Mouse (Mus musculus) midbrain, embryonic 10.5 days (tissue): ENCODE results near the gene Ppm1j. TPM values are rescaled to one million over a fixed set of nuclear protein-coding genes. Genes with fewer than 3 reads are reported as not detected.
"Not testable (repeated sequence)": the region's sequence is repeated elsewhere in the genome, so short reads cannot be mapped to it uniquely, and the experiment has no call there.

ENCODE experiments used
- DNase-seq: peaks from one replicate; pipeline ENCODE4 v3.0.0-alpha.2; 2017; ENCODE audit warnings: low spot score
- H3K27ac ChIP-seq: fragments of 300-500 bp; sonication (generic); replicated peaks from 2 replicates; pipeline ENCODE4 v1.5.1; 2016; ENCODE audit warnings: mild to moderate bottlenecking
- H3K27me3 ChIP-seq: fragments of 300-500 bp; sonication (generic); 2 replicates; pipeline ENCODE4 v1.6.1; 2016; ENCODE audit warnings: low read depth, mild to moderate bottlenecking; ENCODE audit not compliant: poor library complexity, severe bottlenecking
- H3K36me3 ChIP-seq: fragments of 300-500 bp; sonication (generic); 2 replicates; pipeline ENCODE4 v1.6.1; 2016; ENCODE audit warnings: mild to moderate bottlenecking, moderate library complexity
- H3K4me1 ChIP-seq: fragments of 300-500 bp; sonication (generic); 2 replicates; pipeline ENCODE4 v1.6.1; 2016
- H3K4me3 ChIP-seq: fragments of 300-500 bp; sonication (generic); 2 replicates; pipeline ENCODE4 v1.5.1; 2016; ENCODE audit warnings: mild to moderate bottlenecking, moderate library complexity
- H3K9me3 ChIP-seq: fragments of 300-500 bp; sonication (generic); replicated peaks from 2 replicates; pipeline ENCODE4 v1.6.1; 2016; ENCODE audit warnings: mild to moderate bottlenecking
- WGBS: fragments of 180-500 bp; shearing (Covaris S2); methylation state at CpG from one replicate; pipeline ENCODE4 v1.1.7; 2016; 5-methylcytosine and 5-hydroxymethylcytosine counted together
- polyA plus RNA-seq: library from polyadenylated mRNA; unstranded; fragments of >200 nt; fragmentation: Nextera tagmentation; extraction: Ambion mirVana; gene quantifications from 2 replicates; pipeline ENCODE4 v1.2.1, GENCODE M21; 2016

Gene Ppm1j
- polyA plus RNA-seq, 1 experiment from 2014 or later = 1.2 TPM

GRCm38 (mm10) chr3:104800681-104801080 lies 19.8 kb downstream of the Ppm1j start:
- no peak overlapping the region for H3K4me3 ChIP-seq
- no peaks in the 10 kb centered on the region for H3K9me3 ChIP-seq
- peaks cover 4% of the 10 kb centered on the region for H3K4me1 ChIP-seq
- DNase-seq = no peak
- no peaks in the 10 kb centered on the region for H3K27me3 ChIP-seq
- 96% methylated on average over 11 of the region's 11 CpGs for WGBS
- H3K36me3 ChIP-seq = peaks cover 28% of the 10 kb centered on the region
- no peak overlapping the region for H3K27ac ChIP-seq

GRCm38 (mm10) chr3:104801481-104801880 lies 20.6 kb downstream of the Ppm1j start:
- Histone ChIP-seq H3K4me1 (no peaks in the 10 kb centered on the region), H3K27me3 (no peaks in the 10 kb centered on the region), H3K9me3 (no peaks in the 10 kb centered on the region), H3K4me3 (no peak overlapping the region), H3K27ac (no peak overlapping the region), H3K36me3 (peaks cover 21% of the 10 kb centered on the region)
- DNase-seq = no peak
- WGBS = 87% methylated on average over 6 of the region's 6 CpGs

GRCm38 (mm10) chr3:104804312-104804711 lies 23.5 kb downstream of the Ppm1j start:
- DNase-seq = no peak
- H3K27ac ChIP-seq = no peak overlapping the region
- peaks cover 15% of the 10 kb centered on the region for H3K36me3 ChIP-seq
- no peaks in the 10 kb centered on the region for H3K4me1 ChIP-seq
- 90% methylated on average over 10 of the region's 10 CpGs for WGBS
- no peak overlapping the region for H3K4me3 ChIP-seq
- H3K27me3 ChIP-seq = no peaks in the 10 kb centered on the region
- H3K9me3 ChIP-seq = no peaks in the 10 kb centered on the region

- Histone ChIP-seq H3K36me3 (peaks cover 9% of the 10 kb centered on the region; the same call in 1 of the 2 replicates), H3K9me3 (no peaks in the 10 kb centered on the region), H3K27me3 (no peaks in the 10 kb centered on the region), H3K4me1 (no peaks in the 10 kb centered on the region), H3K4me3 (no peak overlapping the region), H3K27ac (no peak overlapping the region)
- no peak for DNase-seq
- 90% methylated on average over 9 of the region's 9 CpGs for WGBS
Measured at GRCm38 (mm10) chr3:104805539-104805938, 24.7 kb downstream of the Ppm1j start.

- H3K4me1 ChIP-seq = no peaks in the 10 kb centered on the region
- no peaks in the 10 kb centered on the region for H3K36me3 ChIP-seq
- no peak for DNase-seq
- no peaks in the 10 kb centered on the region for H3K9me3 ChIP-seq
- peaks cover 3% of the 10 kb centered on the region; the same call in 1 of the 2 replicates for H3K27me3 ChIP-seq
- H3K27ac ChIP-seq = no peak overlapping the region
- H3K4me3 ChIP-seq = no peak overlapping the region
- WGBS = 12% methylated on average over 3 of the region's 3 CpGs
Measured at GRCm38 (mm10) chr3:104811752-104812151, 30.9 kb downstream of the Ppm1j start.

GRCm38 (mm10) chr3:104812254-104812653 lies 31.4 kb downstream of the Ppm1j start:
- H3K36me3 ChIP-seq = no peaks in the 10 kb centered on the region
- no peak for DNase-seq
- H3K9me3 ChIP-seq = no peaks in the 10 kb centered on the region
- WGBS = 85% methylated on average over 4 of the region's 4 CpGs
- no peak overlapping the region for H3K4me3 ChIP-seq
- peaks cover 4% of the 10 kb centered on the region for H3K4me1 ChIP-seq
- peaks cover 6% of the 10 kb centered on the region; the same call in 1 of the 2 replicates for H3K27me3 ChIP-seq
- H3K27ac ChIP-seq = no peak overlapping the region

- 95% methylated on average over 7 of the region's 7 CpGs for WGBS
- peaks cover 10% of the 10 kb centered on the region for H3K4me1 ChIP-seq
- not testable (repeated sequence) for DNase-seq, H3K9me3 ChIP-seq, H3K4me3 ChIP-seq, H3K27ac ChIP-seq, H3K27me3 ChIP-seq, H3K36me3 ChIP-seq
Measured at GRCm38 (mm10) chr3:104813227-104813626, 32.4 kb downstream of the Ppm1j start.

GRCm38 (mm10) chr3:104814746-104815145 lies 33.9 kb downstream of the Ppm1j start:
- Histone ChIP-seq H3K4me1 (peaks cover 20% of the 10 kb centered on the region), H3K36me3 (no peaks in the 10 kb centered on the region), H3K4me3 (no peak overlapping the region), H3K27ac (no peak overlapping the region), H3K9me3 (no peaks in the 10 kb centered on the region), H3K27me3 (peaks cover 6% of the 10 kb centered on the region; the same call in 1 of the 2 replicates)
- WGBS = 90% methylated on average over 1 of the region's 1 CpGs
- DNase-seq = no peak

GRCm38 (mm10) chr3:104815346-104815745 lies 34.5 kb downstream of the Ppm1j start:
- 79% methylated on average over 2 of the region's 2 CpGs for WGBS
- no peak for DNase-seq
- peaks cover 20% of the 10 kb centered on the region for H3K4me1 ChIP-seq
- no peaks in the 10 kb centered on the region for H3K9me3 ChIP-seq
- no peak overlapping the region for H3K27ac ChIP-seq
- H3K27me3 ChIP-seq = peaks cover 6% of the 10 kb centered on the region; the same call in 1 of the 2 replicates
- H3K4me3 ChIP-seq = no peak overlapping the region
- 0 out of 2 replicates have a peak, but pooled peaks cover under 1% of the 10 kb centered on the region for H3K36me3 ChIP-seq

- Histone ChIP-seq H3K36me3 (peaks cover 7% of the 10 kb centered on the region; the same call in 1 of the 2 replicates), H3K4me3 (no peak overlapping the region), H3K4me1 (peaks cover 20% of the 10 kb centered on the region), H3K27me3 (peaks cover 6% of the 10 kb centered on the region; the same call in 1 of the 2 replicates), H3K27ac (no peak overlapping the region), H3K9me3 (no peaks in the 10 kb centered on the region)
- DNase-seq = no peak
- 93% methylated on average over 7 of the region's 7 CpGs for WGBS
Measured at GRCm38 (mm10) chr3:104816130-104816529, 35.3 kb downstream of the Ppm1j start.

GRCm38 (mm10) chr3:104817481-104817990 lies 36.7 kb downstream of the Ppm1j start:
- WGBS = under 1% methylated on average over 46 of the region's 46 CpGs

GRCm38 (mm10) chr3:104817991-104818748 lies 37.3 kb downstream of the Ppm1j start, which contains the start of gene Mov10:
Gene Mov10, minus strand, starts transcription at chr3:104818563.
- peak within 1 kb of the TSS; percentile 67 for H3K4me3 ChIP-seq
- peak; percentile 73 for DNase-seq
- H3K27ac ChIP-seq = peak within 1 kb of the TSS; percentile 86
- peaks cover 20% of the 10 kb centered on the region for H3K4me1 ChIP-seq
- no peaks in the 10 kb centered on the region for H3K9me3 ChIP-seq
- under 1% methylated on average over 40 of the region's 40 CpGs for WGBS
- H3K27me3 ChIP-seq = peaks cover 6% of the 10 kb centered on the region; the same call in 1 of the 2 replicates
- H3K36me3 ChIP-seq = peaks cover 21% of the 10 kb centered on the region

More at GRCm38 (mm10) chr3:104817481-104817990, 36.7 kb downstream of the Ppm1j start:
- Histone ChIP-seq H3K9me3 (no peaks in the 10 kb centered on the region), H3K4me1 (peaks cover 20% of the 10 kb centered on the region), H3K27me3 (peaks cover 6% of the 10 kb centered on the region; the same call in 1 of the 2 replicates), H3K27ac (peak overlapping the region; percentile 86), H3K4me3 (peak overlapping the region; percentile 67), H3K36me3 (peaks cover 19% of the 10 kb centered on the region)
- DNase-seq = peak; percentile 52

- Histone ChIP-seq H3K36me3 (peaks cover 21% of the 10 kb centered on the region), H3K4me3 (peak overlapping the region; percentile 67), H3K4me1 (peaks cover 20% of the 10 kb centered on the region), H3K27me3 (peaks cover 6% of the 10 kb centered on the region; the same call in 1 of the 2 replicates), H3K27ac (peak overlapping the region; percentile 86; the same call in 1 of the 2 replicates), H3K9me3 (no peaks in the 10 kb centered on the region)
- 14% methylated on average over 3 of the region's 3 CpGs for WGBS
- DNase-seq = no peak
Measured at GRCm38 (mm10) chr3:104818749-104819134, 37.9 kb downstream of the Ppm1j start.
